Mouse (Mus musculus) intestine, postnatal 0 days (tissue): ENCODE measurements at regions not wholly inside any gene's neighbourhood (a gene's known extent, or its start where the extent isn't known, plus 50 kb on each side); places are given as distances from the start of the nearest gene placed in this dataset.
A peak's percentile ranks its signal among the peaks of the same experiment; 100 is the strongest.
"Not testable (repeated sequence)": the region's sequence is repeated elsewhere in the genome, so short reads cannot be mapped to it uniquely, and the experiment has no call there.

Experiments
- ATAC-seq: fragments of 200-750 bp; cut with Nextera tagmentation; 2 replicates; pipeline ENCODE4 v1.8.0; 2017; ENCODE audit warnings: mild to moderate bottlenecking, moderate TSS enrichment, moderate library complexity
- H3K27ac ChIP-seq: fragments of 300-500 bp; sonication (generic); 2 replicates; pipeline ENCODE4 v1.5.1; 2014; ENCODE audit warnings: mild to moderate bottlenecking, low read depth, low read length, moderate library complexity
- H3K27me3 ChIP-seq: fragments of 300-500 bp; sonication (generic); replicated peaks from 2 replicates; pipeline ENCODE4 v1.6.1; 2014; ENCODE audit warnings: low read length, mixed read lengths; ENCODE audit not compliant: control insufficient read depth, insufficient read depth
- H3K36me3 ChIP-seq: fragments of 300-500 bp; sonication (generic); 2 replicates; pipeline ENCODE4 v1.6.1; 2014; ENCODE audit warnings: mild to moderate bottlenecking, moderate library complexity; ENCODE audit not compliant: control insufficient read depth, insufficient read depth
- H3K4me1 ChIP-seq: fragments of 300-500 bp; sonication (generic); replicated peaks from 2 replicates; pipeline ENCODE4 v1.6.1; 2014; ENCODE audit warnings: antibody characterized with exemption, low read length, mixed read lengths; ENCODE audit not compliant: control insufficient read depth, insufficient read depth
- H3K4me2 ChIP-seq: fragments of 300-500 bp; sonication (generic); replicated peaks from 2 replicates; pipeline ENCODE4 v1.6.1; 2014; ENCODE audit warnings: low read depth, mild to moderate bottlenecking, moderate library complexity
- H3K4me3 ChIP-seq: fragments of 300-500 bp; sonication (generic); 2 replicates; pipeline ENCODE4 v1.5.1; 2014; ENCODE audit warnings: low read depth, low read length
- H3K9ac ChIP-seq: fragments of 300-500 bp; sonication (generic); 2 replicates; pipeline ENCODE4 v1.6.1; 2014; ENCODE audit warnings: mild to moderate bottlenecking, low read depth, low read length
- H3K9me3 ChIP-seq: fragments of 300-500 bp; sonication (generic); 2 replicates; pipeline ENCODE4 v1.6.1; 2016; ENCODE audit warnings: mixed run types; ENCODE audit not compliant: control insufficient read depth
- CTCF ChIP-seq: sonication (generic); IDR thresholded peaks from 2 replicates; pipeline ENCODE4 v1.5.1; 2016; ENCODE audit warnings: low read depth, mild to moderate bottlenecking, control low read depth, antibody characterized with exemption, moderate library complexity
- WGBS: fragments of 180-500 bp; shearing (Covaris S2); extraction: QIAGEN DNeasy Blood & Tissue Kit; methylation state at CpG from one replicate; pipeline ENCODE4 v1.1.7; 2014; 5-methylcytosine and 5-hydroxymethylcytosine counted together

GRCm38 (mm10) chr12:97156499-97157110 is 1102.7 kb downstream of the Galc start:
- no peak overlapping the region for H3K27ac ChIP-seq
- ATAC-seq, result no peak
- whole genome bisulfite sequencing, result 65% methylated on average over 3 of the region's 3 CpGs
- no peak overlapping the region for H3K4me3 ChIP-seq
- H3K4me2 ChIP-seq, result no peak overlapping the region
- no peaks in the 10 kb centered on the region for H3K36me3 ChIP-seq
- H3K4me1 ChIP-seq, result no peaks in the 10 kb centered on the region
- no peaks in the 10 kb centered on the region for H3K9me3 ChIP-seq
- TF ChIP-seq CTCF, result no peak
- no peaks in the 10 kb centered on the region for H3K27me3 ChIP-seq
- H3K9ac ChIP-seq, result no peak overlapping the region

DNA sequence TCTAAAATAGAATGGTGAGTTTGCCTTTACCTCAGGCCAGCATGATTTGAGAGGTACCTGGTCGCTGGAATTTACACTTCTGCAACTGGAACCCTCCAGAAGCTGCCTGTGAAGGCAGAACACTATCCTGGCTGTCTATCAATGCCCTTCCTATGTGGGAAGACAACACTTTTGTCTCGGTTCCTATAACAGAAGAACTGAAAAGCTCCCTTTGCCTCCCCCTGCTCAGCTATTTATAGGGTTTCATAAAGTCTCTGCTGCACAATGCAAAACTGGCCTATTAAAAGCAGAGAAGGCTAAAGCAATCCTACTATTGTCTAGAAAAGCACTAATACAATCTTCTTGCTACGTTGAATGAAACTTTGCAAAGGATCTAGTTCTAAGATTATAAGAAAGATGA is 1116.5 kb downstream of the Galc start:
- H3K27ac ChIP-seq, result no peak overlapping the region
- no peak for TF ChIP-seq CTCF
- no peak overlapping the region for H3K9ac ChIP-seq
- no peak overlapping the region for H3K4me2 ChIP-seq
- H3K9me3 ChIP-seq, result no peaks in the 10 kb centered on the region
- H3K4me1 ChIP-seq, result no peaks in the 10 kb centered on the region
- H3K4me3 ChIP-seq, result no peak overlapping the region
- ATAC-seq, result no peak
- 63% methylated on average over 3 of the region's 3 CpGs for WGBS
- no peaks in the 10 kb centered on the region for H3K27me3 ChIP-seq
- H3K36me3 ChIP-seq, result no peaks in the 10 kb centered on the region

DNA sequence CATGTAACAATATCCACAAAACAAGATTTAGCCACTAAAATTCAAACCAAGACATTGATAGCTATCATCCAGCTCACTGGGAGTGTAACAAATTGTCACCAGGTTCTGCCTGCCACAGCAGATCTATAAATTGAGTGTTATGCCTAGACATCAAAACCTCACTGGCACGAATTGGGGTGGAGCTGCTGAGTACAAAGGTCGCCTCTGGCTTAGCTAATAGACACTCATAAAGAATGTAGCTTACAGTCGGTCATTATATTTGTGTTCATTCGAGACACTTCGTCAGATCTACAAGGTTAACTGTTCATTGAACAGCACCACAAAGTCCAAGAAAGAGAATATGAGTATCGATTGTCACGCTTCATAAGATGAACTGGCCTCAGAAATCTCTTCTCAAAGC is 1121.3 kb downstream of the Galc start:
- Histone ChIP-seq H3K4me3 (no peak overlapping the region), H3K4me2 (no peak overlapping the region), H3K9me3 (no peaks in the 10 kb centered on the region), H3K9ac (no peak overlapping the region), H3K4me1 (no peaks in the 10 kb centered on the region), H3K27ac (no peak overlapping the region), H3K36me3 (no peaks in the 10 kb centered on the region), H3K27me3 (no peaks in the 10 kb centered on the region)
- TF ChIP-seq CTCF, result no peak
- 44% methylated on average over 7 of the region's 7 CpGs for WGBS
- peak; percentile 75; the same call in 1 of the 2 replicates for ATAC-seq

GRCm38 (mm10) chr12:97130276-97130675 is 1129.0 kb downstream of the Galc start:
- no peak overlapping the region for H3K4me3 ChIP-seq
- no peak overlapping the region for H3K4me2 ChIP-seq
- no peak overlapping the region for H3K9ac ChIP-seq
- H3K9me3 ChIP-seq, result no peaks in the 10 kb centered on the region
- H3K27ac ChIP-seq, result no peak overlapping the region
- peak; percentile 60 for TF ChIP-seq CTCF
- no peaks in the 10 kb centered on the region for H3K36me3 ChIP-seq
- no peak for ATAC-seq
- H3K27me3 ChIP-seq, result no peaks in the 10 kb centered on the region
- H3K4me1 ChIP-seq, result no peaks in the 10 kb centered on the region

DNA sequence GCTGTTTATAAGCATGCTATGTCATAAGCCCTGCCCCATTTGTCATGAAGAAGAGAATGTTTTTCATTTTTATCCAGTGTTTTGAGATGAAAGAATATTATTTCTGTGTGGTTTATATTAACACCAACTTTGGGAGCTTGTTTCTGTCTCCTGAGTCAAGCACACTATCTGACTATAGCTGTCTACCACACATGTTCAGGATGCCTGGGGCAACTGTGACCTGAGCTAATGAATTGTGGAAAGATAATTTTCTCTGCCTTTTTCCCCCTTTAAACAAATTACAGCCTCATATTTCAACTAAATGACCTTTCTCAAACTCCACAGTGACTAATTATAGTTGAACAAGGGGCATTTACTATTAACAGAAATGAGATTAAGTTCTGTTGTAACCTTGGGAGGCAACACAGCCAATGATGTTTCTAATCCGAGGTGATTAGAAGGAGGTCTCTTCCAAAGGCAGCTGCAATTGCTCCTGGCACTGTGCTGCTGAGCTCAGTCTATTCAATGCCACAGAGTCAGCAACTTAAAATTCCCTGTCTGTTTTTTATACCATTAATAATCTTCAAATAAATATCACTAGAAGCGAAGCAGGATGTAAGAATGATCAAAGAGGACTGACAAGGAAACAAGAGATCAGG is 1168.6 kb downstream of the Galc start:
- Histone ChIP-seq H3K27ac (no peak overlapping the region), H3K9me3 (no peaks in the 10 kb centered on the region), H3K9ac (no peak overlapping the region), H3K36me3 (no peaks in the 10 kb centered on the region), H3K4me3 (no peak overlapping the region), H3K4me1 (no peaks in the 10 kb centered on the region), H3K4me2 (no peak overlapping the region), H3K27me3 (no peaks in the 10 kb centered on the region)
- 56% methylated on average over 2 of the region's 2 CpGs for WGBS
- ATAC-seq, result no peak
- no peak for TF ChIP-seq CTCF

DNA sequence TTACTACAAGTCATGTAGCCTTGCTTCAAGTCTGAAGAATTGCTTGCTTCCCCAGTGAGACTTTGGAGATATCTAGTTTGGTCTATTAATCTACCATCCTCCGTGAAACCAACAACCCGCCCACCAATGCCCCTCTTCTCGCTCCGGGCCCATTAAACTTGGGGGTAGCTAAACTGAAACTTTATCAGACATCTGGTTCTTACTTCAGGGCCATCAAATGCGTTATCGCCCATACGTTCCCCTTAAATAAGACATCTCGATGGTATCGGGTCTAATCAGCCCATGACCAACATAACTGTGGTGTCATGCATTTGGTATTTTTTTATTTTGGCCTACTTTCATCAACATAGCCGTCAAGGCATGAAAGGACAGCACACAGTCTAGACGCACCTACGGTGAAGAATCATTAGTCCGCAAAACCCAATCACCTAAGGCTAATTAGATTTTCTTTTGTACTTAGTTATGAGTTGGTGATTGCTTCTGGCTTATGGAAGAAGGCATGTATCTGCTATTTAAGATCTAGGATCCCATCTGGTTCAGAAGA is 1197.8 kb downstream of the Galc start:
- WGBS, result 82% methylated on average over 10 of the region's 13 CpGs
- not testable (repeated sequence) for H3K4me2 ChIP-seq, H3K27ac ChIP-seq, H3K4me3 ChIP-seq, H3K9ac ChIP-seq, H3K4me1 ChIP-seq, H3K36me3 ChIP-seq, H3K27me3 ChIP-seq, H3K9me3 ChIP-seq
- ATAC-seq, result peak; percentile 100
